Mouse (Mus musculus) MN1 (cell line): ENCODE results near the gene Scamp3.

Source experiments
- DNase-seq: peaks from one replicate; pipeline ENCODE4 v3.0.0-alpha.2; 2016; ENCODE audit warnings: low spot score

The Scamp3 gene

DNA sequence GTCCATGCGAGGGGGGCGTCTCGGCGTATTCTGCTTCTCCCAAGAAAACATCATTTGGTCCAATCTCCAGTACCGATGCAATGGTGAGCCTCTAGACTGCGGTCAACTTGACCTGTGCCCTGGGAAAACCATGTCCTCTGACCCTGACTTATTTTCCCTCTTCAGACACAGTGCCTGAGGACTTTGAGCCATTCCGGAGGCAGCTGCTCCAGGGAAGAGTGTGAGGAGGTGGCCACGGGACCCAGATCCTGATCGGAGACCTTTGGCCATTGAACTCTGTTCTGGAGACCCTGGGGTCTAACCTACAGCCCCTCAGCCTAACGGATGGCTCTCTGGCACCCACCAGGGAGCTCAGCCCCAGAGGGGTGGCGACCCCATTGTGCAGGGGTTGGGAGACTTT is 49.1 kb downstream of the Scamp3 start:
- DNase-seq = no peak

GRCm38 (mm10) chr3:89226900-89227299 is 49.6 kb downstream of the Scamp3 start, which contains the start of gene Mtx1:
Gene Mtx1, minus strand, starts transcription at chr3:89227088.
- no peak for DNase-seq

- peak; percentile 91 for DNase-seq
Observed at GRCm38 (mm10) chr3:89227307-89228179, 50.3 kb downstream of the Scamp3 start.

DNA sequence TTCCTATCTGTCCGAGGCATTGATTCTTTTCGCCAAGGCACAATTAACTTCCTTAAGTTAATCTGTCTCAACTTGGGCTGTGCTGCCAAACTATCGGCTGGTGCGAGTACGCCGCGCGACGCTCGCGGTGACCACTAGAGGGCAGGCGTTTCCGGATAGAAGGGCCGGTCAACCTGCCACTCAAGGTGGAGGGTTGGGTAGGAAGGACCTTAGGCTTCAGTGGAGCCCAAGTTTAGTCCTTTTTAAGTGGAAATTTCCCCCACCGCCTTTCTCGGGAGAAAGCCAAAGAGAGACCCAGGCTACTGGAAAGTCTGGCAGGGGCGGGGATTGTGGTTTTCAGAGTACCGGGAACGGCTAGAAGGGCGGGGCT is 50.9 kb downstream of the Scamp3 start:
- peak; percentile 91 for DNase-seq

DNA sequence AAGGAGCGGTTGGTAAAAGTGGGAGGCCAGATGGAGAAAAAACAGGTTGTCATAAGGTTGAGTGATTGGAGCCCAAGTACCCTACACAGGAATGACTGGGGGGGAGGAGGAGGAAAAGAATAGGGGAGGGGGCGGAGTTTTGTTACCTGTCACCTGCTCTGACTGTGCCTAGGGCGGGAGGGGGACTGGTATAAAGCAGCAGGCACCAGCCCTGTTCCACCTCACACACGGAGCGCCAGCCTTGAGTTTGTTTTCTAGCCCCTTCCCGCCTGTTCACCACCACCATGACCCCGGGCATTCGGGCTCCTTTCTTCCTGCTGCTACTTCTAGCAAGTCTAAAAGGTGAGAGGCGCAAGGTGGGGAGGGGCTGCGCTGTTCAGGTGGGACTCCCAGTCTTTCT is 51.6 kb downstream of the Scamp3 start, which contains the start of gene Muc1:
Gene Muc1 (plus strand): TSS at position 222 of the 400 bp plus-strand sequence.
- no peak for DNase-seq

- DNase-seq = no peak
Observed at GRCm38 (mm10) chr3:89229276-89229675, 52.0 kb downstream of the Scamp3 start.

DNA sequence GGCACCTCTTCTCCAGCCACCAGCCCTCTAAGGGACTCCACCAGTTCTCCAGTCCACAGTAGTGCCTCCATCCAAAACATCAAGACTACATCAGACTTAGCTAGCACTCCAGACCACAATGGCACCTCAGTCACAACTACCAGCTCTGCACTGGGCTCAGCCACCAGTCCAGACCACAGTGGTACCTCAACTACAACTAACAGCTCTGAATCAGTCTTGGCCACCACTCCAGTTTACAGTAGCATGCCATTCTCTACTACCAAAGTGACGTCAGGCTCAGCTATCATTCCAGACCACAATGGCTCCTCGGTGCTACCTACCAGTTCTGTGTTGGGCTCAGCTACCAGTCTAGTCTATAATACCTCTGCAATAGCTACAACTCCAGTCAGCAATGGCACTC is 53.3 kb downstream of the Scamp3 start:
- no peak for DNase-seq

GRCm38 (mm10) chr3:89231345-89231744 is 54.1 kb downstream of the Scamp3 start:
- no peak for DNase-seq

DNA sequence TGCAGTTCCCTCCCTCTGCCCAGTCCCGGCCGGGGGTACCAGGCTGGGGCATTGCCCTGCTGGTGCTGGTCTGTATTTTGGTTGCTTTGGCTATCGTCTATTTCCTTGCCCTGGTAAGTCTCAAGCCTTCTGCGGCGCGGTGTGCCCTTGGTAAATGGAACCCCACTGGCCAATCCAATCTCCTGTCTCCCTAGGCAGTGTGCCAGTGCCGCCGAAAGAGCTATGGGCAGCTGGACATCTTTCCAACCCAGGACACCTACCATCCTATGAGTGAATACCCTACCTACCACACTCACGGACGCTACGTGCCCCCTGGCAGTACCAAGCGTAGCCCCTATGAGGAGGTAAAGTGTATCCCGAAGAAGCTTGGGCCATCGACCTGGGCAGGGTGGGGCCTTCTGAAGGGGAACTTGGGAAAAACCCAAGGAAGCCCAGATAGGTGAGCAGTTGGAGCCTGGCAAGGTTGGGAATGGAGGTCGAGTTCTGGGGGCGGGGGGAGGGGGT is 54.6 kb downstream of the Scamp3 start:
- no peak for DNase-seq
